Mouse (Mus musculus) megakaryocyte, adult 5-6 weeks (primary cell): Measurements from ENCODE around the gene Ubap2l. TPM values are rescaled to one million over a fixed set of nuclear protein-coding genes. Genes with fewer than 3 reads are reported as not detected.

Experiments used
- ATAC-seq: 2 replicates; pipeline ENCODE4 v1.8.0; 2016; ENCODE audit warnings: mild to moderate bottlenecking, inconsistent platforms; ENCODE audit not compliant: poor library complexity, severe bottlenecking
- total RNA-seq, 2 experiments: library from RNA; stranded (forward) in 1 of 2; stranded (reverse) in 1 of 2; fragments of 153-499, 151-499 nt in 1 of 2; fragments of 221-1000, 200-1000 nt in 1 of 2; gene quantifications; 2 replicates each; pipeline versions ENCODE4 v1.2.3 to v1.2.4; 2015 to 2017

The Ubap2l gene
- total RNA-seq, 2 experiments from 2014 or later = 99.6 to 134 TPM

DNA sequence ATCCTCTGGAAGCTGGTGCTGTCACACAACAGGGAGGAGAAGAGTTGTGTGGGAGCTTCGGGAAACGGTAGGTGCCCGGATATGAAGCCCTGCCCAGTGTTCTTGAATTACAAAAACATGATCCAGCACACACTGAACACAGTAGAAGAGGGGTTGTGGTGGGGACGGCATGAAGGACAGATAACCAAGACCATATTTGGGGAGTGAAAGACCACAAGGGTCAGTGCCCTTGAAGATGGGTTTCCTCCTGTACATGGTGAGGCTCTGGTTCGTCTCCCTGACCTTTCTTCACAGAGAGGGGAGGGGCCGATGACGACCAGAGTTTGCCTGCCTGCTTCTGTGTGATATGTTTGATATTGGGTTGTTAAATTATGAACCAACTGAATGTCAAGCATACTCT, 17.3 kb upstream of the Ubap2l start:
- no peak for ATAC-seq

DNA sequence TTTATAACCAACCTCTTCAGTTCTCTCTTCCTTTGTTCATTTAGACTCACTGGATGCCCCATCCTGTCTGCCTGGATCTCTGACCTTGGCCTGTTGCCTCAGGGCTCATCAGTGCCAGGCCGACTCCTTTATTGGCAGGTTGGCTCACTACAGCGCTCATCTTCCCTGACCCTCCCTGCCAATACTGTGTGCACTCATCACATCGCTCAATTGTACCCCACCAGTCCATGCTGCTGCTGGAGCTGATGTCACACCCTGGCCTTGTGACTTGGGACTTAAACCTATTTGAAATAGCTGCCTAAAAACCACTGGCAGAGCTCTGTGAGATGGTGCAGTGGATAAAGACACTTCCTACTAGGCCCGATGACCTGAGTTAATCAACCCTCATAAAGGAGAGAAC, 15.4 kb upstream of the Ubap2l start:
- no peak for ATAC-seq

DNA sequence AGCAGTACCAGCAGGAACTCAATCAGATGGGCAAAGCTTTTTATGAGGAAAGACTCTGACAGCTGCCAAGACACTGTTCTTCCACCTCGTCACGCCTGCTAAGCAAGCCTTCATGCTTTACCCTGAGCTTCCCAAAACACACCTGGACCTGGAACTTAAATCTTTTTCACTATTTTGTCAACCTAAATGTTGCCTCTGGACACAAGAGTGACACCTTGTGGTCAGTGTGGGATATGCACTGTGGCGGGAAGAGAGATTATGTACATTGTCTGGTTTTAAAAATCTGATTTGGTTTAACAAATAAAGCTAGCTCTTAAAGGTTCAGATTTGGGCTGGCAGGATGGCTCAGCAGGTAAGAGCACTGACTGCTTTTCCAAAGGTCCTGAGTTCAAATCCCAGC, 13.1 kb upstream of the Ubap2l start:
- ATAC-seq = peak; percentile 74

DNA sequence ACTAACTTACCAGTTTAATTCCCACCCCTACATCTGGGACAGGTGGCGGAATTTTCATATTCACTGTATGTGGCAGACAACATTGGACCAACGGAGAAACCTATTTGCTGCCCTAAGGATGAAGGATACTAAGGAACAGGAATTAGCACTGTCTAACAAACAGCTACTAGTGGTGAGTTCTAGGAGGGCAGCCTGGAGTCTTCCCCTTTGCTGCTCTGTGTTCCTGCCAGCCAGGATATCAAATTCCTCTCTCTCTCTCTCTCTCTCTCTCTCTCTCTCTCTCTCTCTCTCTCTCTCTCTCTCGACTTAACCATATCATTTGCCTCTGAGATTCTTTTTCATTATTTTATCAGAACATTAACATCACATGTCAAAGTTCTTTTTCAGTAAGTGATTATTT, 12.0 kb upstream of the Ubap2l start:
- ATAC-seq = no peak

DNA sequence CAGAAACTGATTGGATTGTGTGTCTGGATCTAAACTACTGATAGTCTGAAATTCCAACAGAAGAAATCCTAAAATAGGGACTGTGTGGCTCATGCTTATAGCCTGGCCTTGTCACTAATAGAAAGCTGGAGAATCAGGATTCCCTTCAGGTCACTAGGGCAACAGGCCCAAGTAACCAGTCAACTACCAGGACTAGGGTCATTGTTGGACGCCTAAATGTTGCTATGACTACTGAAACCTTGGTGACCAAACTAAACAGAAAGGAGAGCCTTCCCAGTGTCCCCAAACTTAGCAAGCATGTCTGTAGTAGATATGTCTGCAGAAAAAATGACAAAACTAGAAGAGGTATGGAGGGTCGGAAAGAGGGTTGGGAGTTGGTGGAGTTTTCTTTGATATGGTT, 10.1 kb upstream of the Ubap2l start:
- no peak for ATAC-seq

DNA sequence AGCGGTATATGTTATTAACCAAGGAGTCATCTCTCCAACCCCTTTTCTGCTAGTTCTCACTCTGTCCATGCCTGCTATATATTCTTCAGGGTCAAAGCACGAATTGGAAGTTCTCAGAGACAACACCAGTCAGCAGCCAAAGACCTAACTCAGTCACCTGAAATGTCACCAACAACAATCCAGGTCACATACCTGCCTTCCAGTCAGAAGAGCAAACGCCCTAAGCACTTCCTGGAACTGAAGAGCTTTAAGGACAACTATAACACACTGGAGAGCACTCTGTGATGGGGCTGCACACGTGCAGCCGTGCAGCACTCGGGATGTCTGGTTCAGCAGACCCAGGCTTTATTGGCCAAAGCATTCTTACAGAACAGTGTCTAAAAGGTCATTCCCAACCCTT, 9.1 kb upstream of the Ubap2l start:
- ATAC-seq = no peak

DNA sequence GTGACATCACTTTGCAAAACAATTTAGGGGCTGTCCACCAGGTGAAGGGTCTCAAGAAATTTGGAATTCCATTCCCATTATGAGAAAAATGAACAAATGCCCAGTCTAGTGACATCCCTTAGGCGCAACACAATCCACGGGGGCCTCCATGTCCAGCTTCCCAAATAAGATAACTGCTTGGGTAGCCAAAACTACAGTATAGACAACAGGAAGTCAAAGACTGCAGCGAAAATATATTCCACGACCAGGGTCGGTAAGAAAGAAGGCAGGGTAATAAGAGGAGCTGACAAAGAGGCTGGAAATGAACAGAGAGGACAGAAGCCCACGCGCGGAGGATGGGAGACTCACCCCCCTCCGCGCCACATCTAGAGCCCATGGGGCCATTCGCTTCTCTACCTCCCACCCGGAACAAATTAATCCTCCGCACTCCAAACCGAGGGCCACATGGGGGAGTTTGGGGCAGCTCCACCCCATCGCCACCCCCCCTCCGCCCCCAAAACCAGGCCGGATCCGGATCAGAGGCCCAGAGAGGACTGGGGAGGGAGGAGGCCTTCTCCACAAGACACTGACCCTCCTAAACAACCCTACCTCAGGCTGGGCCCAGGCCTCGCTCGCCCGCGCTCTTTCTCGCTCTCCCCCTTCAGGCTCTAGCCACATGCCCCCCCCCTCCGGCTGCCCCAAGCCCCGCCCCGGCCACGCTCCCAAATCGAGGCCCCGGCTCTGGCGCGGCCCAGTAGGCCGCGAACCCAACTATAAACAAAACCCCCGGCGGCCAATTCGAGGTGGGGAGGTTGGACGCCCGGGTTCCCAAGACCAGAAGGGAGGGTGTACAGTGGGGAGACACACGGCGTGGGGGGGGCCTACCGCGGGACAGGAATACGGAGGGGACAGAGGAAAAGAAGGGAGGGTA, 732 bp downstream of the Ubap2l start, which contains the start of gene 4933434E20Rik:
4933434E20Rik (plus strand) TSS at position 196 of the 910 bp plus-strand sequence.
- peak; percentile 22 for ATAC-seq

DNA sequence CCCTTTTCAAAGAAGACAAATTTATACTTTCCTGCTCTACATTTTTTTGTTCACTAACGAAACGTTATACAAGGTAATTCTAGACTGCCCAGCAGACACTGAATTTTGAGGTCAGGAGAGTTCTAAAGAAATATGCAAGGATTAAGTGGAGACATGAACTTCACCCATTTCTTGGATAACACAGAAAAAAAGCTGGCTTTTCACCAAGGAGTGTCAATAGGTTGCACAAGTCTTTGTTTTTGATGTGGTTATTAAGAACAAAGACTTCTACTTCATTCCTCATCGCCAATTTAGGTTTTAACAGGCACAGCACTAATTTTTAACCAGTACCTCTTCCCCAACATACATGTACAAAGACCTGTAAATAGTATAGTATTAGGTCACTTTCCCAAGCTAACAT, 2.7 kb downstream of the Ubap2l start:
- no peak for ATAC-seq

DNA sequence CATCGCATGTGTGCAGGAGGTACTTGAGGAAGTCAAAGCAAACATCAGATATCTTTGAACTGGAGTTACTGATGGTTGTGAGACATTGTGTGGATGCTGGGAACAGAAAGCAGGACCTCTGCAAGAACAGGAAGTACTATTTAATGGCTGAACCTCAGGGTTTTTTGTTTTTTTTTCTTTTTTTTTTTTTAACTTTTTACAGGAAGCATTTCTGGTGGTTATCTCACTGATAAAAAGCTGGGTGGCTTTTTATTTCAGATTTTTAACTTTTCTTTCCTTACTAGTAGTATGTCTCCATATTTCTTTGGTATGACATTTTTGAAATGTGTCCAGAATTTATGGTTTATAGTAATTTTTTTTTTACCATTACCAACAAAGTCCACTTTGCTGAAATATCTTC, 16.2 kb downstream of the Ubap2l start:
- no peak for ATAC-seq

DNA sequence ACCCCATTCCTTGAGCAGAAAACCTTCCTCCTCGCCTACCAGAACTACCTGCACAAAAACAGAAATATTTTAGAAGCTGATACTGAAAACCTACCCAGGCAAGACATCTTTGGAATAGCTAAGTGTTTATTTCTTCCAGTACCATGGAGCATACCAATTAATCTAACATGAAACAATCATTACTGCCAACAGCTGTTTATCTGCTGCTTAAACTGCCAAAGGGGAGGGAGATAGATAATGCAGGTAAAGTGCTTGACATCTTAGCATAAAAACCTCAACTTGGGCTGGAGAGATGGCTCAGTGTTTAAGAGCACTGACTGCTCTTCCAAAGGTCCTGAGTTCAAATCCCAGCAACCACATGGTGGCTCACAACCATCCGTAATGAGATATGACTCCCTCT, 17.8 kb downstream of the Ubap2l start:
- ATAC-seq = no peak

DNA sequence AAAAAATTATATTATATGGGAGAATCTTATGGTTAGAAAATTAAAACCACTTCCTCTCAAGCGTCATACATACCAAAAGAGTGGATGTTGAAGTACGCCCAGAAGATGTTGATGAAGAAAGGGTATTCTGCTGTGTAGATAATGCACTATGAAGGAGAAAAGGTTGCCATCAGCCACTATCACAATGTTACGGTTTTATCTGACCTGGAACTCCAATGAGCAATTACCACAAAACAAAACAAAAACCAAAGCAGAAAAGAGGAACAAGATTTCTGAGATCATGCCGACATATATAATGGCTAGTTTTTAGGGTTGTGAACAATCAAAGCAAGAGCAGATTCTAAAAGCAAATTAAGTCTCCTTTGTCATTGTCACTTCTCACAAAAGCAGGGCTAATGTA, 35.8 kb downstream of the Ubap2l start:
- no peak for ATAC-seq

DNA sequence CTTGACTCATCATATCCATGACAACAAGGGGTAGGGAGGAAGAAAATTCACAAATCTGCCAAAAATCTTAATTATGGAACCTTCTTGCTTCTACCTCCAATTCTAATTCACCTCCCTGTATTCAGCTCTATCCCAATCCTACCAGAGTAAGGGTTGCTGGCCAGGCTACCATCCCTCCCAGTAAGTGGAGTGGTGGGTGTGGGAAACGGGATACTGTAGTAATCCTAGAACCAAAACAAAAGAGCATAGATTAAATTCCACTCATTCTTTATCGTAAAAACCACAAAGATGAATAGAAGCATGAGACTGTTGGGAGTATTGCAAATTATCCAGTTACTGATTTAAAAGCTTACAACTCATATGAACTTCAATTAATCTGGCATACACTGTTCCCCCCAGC, 42.1 kb downstream of the Ubap2l start:
- ATAC-seq = no peak

DNA sequence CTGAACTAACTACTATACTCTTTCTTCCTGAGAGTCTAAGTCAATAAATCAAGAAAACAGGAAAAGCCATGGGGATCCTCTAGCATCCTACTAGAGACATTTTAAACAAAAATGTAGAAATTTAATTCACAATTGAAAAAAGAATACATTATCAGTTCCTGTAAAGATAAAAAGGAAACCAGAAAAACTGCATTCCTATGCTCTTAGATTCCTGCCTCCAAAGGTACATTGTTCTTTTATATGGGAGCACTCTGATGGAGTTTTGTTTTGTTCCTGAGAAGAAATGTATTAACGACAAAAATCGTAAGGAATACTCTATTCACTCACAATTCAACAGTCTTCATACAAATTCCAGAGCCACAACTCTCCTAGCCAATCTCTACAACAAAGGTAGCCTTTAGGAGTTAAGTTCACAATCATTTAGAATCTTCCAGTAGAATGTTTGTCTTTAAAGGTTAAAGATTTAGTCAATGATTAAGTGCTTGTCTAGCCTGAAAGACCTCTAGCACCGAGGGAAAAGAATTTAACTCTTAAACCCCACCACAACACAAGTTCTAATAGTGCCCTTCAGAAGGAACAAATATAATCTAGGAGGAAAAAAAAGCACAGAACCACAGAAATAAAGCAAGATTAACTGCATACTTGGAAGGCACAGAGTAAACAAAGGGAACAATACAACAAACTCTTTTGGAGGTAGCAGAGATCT, 48.2 kb downstream of the Ubap2l start:
- ATAC-seq = no peak

DNA sequence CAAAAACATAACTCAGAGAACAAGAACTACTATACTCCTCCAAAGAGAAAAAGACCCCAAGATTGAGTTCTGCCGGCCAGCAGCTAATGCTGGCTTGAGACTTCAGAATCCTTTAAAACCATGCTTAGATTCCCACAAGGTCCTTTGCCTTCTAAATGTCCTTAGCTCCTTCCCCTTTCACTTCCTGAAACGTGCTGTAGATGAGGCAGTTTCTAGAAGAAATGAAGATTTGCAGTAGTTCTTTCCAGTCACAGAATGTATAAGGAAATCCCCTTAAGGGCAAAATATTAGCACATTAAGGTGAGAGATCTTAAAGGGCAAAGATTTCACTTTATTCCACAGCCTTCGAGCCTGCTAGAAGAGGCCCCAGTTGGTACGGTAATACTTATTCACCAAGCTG, 52.6 kb downstream of the Ubap2l start:
- no peak; the same call in 1 of the 2 replicates for ATAC-seq

DNA sequence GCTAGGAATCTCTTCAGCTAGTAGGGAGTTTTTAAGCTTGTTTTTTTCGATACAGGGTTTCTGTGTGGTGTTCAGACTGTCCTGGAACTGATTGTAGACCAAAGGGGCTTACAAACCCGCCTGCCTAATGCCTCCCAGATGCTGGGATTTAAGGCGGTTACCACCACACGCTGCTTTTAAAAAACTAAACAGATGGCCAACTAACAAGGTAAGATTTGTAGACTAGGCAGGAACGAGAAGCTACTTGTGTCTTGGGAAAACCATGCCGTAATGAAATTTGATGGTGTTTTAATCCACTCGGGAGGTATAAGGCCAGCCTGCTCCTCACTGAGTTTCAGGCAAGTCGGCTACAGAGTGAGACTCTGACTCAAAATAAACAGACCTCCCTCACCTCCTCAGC, 53.3 kb downstream of the Ubap2l start:
- no peak for ATAC-seq

DNA sequence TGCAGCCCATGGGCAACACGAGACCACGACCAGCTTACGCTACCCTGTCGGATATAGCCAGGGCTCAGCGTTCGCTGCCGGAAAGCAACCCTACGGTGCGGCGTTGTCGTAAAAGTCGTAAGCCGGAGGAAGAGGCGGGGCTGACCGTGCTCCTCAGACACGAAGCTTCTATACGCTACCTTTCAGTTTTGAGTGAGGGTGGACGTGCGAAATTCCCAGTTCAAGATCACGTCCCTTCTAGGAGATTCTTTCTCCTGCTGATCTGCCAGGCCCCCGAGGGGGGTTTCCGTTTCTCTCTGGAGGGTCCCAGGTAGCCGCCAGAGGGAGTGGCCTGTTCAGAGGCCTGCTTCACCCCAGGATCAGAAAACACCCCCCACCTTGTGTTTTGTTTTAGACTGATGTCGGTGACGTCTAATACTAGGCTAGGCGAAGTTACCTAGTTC, 53.8 kb downstream of the Ubap2l start, which contains the start of gene Hax1:
Hax1 (minus strand) TSS at position 169 of the 443 bp plus-strand sequence.
- ATAC-seq = peak; percentile 98

DNA sequence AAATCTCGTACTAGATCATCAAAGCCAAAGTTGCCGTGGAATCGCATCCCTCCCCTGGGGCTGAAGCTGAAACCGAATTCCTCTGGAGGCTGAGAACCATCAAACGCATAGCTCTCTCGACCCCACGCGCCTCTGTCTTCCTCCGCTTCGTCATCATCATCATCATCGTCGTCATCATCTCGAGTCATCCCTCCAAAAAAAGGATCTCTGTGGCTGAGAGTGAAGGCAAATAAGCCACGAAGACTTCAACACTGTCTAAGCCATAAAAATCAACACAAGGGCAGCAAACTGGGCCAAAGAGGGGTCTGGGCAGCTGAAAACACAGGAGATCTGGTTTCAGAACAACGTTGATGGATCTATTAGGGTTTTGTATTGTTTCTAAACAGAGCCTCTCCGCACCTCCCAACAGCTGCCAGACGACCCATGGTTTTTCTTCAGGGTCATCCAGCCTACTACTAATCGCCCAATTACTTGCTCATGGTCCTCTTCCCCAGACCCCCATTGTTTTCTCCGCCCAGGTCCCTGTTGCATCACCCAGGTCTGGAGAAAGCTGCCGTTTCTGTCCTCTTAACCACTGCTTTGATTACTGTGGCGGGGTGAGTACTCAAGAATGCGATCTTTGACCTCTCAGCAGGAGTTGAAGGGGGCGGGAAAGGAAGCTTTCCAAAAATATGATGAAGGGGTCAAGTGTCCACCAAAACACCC, 54.5 kb downstream of the Ubap2l start:
- ATAC-seq = peak; percentile 28

DNA sequence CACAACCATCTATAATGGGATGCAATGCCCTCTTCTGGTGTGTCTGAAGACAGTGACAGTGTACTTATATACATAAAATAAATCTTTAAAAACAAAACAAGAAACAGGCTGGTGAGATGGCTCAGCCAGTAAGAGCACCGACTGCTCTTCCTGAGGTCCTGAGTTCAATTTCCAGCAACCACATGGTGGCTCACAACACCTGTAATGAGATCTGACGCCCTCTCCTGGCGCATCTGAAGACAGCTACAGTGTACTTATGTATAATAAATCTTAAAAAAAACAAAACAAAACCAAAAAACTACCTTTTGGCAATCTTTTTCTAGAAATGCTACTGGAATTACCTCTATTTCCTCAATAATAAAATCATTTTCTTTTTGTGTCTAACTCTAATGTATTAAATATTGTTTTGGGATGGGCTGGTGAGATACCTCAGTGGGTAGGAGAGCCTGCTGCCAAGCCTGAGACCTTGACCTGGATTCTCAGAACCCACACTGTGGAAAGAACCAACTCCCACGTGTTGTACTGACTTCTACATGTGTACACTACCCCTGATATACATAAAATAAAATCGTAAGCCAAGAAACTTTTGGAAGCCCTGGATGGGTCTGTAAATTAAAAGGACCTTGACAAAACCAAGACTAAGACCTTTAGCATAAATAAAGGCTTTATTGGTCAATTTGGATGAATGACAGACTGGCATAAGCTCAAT, 57.5 kb downstream of the Ubap2l start:
- no peak for ATAC-seq

DNA sequence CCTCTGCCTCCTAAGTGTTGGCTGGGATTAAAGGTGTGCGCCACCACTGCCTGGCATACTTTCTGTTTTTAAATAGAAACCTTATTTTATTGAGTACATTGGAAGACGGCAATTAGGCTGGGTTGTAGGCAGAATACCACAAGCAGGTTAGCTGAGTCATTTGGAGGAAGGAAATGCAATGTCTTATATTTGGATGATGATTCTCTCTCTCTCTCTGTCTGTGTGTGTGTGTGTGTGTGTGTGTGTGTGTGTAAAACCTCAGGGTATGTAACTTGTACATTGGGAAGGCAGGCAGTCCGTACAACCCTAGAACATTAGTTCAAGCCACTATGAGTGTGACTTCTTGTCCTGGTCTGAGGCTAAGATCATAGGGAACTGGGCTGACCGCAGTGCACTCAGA, 64.6 kb downstream of the Ubap2l start:
- peak; percentile 62 for ATAC-seq

DNA sequence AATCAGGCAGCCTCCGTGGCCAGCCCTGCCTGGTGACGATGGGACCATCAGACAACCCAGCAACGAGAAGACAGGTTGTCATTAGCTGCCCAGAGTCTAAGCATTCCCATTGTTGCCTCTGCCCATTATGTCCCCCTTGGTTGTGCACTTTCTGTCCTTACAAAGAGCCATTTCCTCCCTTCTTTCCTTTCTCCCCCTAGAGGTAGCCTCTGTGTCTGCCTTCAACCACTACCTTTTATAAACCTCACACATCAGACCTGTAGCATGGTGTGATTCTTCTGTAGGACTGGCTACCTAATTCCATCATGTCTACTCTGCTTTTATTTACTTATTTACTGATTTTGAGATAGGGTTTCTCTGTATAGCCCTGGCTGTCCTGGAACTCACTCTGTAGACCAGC, 65.2 kb downstream of the Ubap2l start:
- ATAC-seq = peak; percentile 52

DNA sequence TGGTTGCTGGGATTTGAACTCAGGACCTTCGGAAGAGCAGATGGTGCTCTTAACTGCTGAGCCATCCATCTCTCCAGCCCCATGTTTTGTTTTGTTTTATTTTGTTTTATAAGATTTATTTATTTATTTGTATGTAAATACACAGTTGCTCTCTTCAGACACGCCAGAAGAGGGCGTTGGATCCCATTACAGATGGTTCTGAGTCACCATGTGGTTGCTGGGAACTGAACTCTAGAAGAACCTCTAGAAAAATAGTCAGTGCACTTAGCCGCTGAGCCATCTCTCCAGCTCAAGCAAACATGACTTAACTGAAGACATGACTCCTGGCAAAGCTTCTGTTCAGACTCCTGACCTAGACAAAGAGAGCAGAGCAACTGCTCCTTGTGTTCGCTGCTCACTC, 70.0 kb downstream of the Ubap2l start:
- no peak for ATAC-seq
